Mouse (Mus musculus) hindbrain, embryonic 16.5 days (tissue): ENCODE results near the gene Ankfn1. TPM values are rescaled to one million over a fixed set of nuclear protein-coding genes. Genes with fewer than 3 reads are reported as not detected.

Source experiments
- ATAC-seq: fragments of 200-750 bp; cut with Nextera tagmentation; 2 replicates; pipeline ENCODE4 v1.8.0; 2017; ENCODE audit warnings: moderate TSS enrichment, moderate library complexity
- H3K27ac ChIP-seq: fragments of 300-500 bp; sonication (generic); 2 replicates; pipeline ENCODE4 v1.5.1; 2014; ENCODE audit warnings: low read depth, mild to moderate bottlenecking, control low read depth, low read length, moderate library complexity
- H3K27me3 ChIP-seq: fragments of 300-500 bp; sonication (generic); replicated peaks from 2 replicates; pipeline ENCODE4 v1.6.1; 2014; ENCODE audit warnings: low read length; ENCODE audit not compliant: control insufficient read depth, insufficient read depth
- H3K36me3 ChIP-seq: fragments of 300-500 bp; sonication (generic); 2 replicates; pipeline ENCODE4 v1.6.1; 2014; ENCODE audit warnings: mild to moderate bottlenecking, low read length, moderate library complexity, mixed read lengths; ENCODE audit not compliant: control insufficient read depth, insufficient read depth
- H3K4me1 ChIP-seq: fragments of 300-500 bp; sonication (generic); 2 replicates; pipeline ENCODE4 v1.6.1; 2014; ENCODE audit warnings: low read depth, low read length; ENCODE audit not compliant: control insufficient read depth, insufficient read depth
- H3K4me2 ChIP-seq: fragments of 300-500 bp; sonication (generic); 2 replicates; pipeline ENCODE4 v1.6.1; 2014; ENCODE audit warnings: mild to moderate bottlenecking, low read length, control low read depth, moderate library complexity
- H3K4me3 ChIP-seq: fragments of 300-500 bp; sonication (generic); 2 replicates; pipeline ENCODE4 v1.5.1; 2014; ENCODE audit warnings: mild to moderate bottlenecking, low read length, control low read depth, moderate library complexity
- H3K9ac ChIP-seq: fragments of 300-500 bp; sonication (generic); 2 replicates; pipeline ENCODE4 v1.6.1; 2014; ENCODE audit warnings: low read depth, mild to moderate bottlenecking, control low read depth, low read length, moderate library complexity
- H3K9me3 ChIP-seq: fragments of 300-500 bp; sonication (generic); 2 replicates; pipeline ENCODE4 v1.6.1; 2014; ENCODE audit warnings: mild to moderate bottlenecking, low read length, moderate library complexity; ENCODE audit not compliant: control insufficient read depth
- WGBS: fragments of 180-500 bp; shearing (Covaris S2); extraction: QIAGEN DNeasy Blood & Tissue Kit; methylation state at CpG from one replicate; pipeline ENCODE4 v1.1.7; 2014; 5-methylcytosine and 5-hydroxymethylcytosine counted together
- polyA plus RNA-seq: library from polyadenylated mRNA; unstranded; fragments of >200 nt; fragmentation: Nextera tagmentation; extraction: Ambion mirVana; gene quantifications from 2 replicates; pipeline ENCODE4 v1.2.1, GENCODE M21; 2015

The Ankfn1 gene
- polyA plus RNA-seq, 1 experiment from 2014 or later: 4.3 TPM

DNA sequence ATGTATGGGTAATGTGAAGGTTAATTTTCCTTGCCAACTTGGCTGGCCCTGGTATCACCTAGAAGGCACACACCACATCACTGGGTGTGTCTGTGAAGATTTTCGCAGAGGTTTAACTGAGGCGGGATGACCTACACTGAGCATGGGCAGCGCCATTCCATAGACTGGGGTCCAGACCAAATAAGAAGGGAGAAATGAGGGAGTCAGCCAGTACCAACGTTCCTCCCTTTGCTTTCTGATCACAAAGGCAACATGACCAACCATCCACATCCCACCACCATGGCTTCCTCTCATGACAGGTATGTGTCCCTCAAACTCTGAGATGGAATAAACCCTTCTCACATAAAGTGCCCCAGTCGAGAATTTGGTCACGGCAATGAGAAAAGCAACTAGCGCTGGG, 68.9 kb downstream of the Ankfn1 start:
- H3K36me3 ChIP-seq: no peaks in the 10 kb centered on the region
- H3K9me3 ChIP-seq: no peaks in the 10 kb centered on the region
- no peak overlapping the region for H3K9ac ChIP-seq
- no peak overlapping the region for H3K4me2 ChIP-seq
- WGBS: 94% methylated on average over 7 of the region's 7 CpGs
- H3K27ac ChIP-seq: no peak overlapping the region
- H3K4me1 ChIP-seq: no peaks in the 10 kb centered on the region
- no peaks in the 10 kb centered on the region for H3K27me3 ChIP-seq
- H3K4me3 ChIP-seq: no peak overlapping the region
- no peak for ATAC-seq

DNA sequence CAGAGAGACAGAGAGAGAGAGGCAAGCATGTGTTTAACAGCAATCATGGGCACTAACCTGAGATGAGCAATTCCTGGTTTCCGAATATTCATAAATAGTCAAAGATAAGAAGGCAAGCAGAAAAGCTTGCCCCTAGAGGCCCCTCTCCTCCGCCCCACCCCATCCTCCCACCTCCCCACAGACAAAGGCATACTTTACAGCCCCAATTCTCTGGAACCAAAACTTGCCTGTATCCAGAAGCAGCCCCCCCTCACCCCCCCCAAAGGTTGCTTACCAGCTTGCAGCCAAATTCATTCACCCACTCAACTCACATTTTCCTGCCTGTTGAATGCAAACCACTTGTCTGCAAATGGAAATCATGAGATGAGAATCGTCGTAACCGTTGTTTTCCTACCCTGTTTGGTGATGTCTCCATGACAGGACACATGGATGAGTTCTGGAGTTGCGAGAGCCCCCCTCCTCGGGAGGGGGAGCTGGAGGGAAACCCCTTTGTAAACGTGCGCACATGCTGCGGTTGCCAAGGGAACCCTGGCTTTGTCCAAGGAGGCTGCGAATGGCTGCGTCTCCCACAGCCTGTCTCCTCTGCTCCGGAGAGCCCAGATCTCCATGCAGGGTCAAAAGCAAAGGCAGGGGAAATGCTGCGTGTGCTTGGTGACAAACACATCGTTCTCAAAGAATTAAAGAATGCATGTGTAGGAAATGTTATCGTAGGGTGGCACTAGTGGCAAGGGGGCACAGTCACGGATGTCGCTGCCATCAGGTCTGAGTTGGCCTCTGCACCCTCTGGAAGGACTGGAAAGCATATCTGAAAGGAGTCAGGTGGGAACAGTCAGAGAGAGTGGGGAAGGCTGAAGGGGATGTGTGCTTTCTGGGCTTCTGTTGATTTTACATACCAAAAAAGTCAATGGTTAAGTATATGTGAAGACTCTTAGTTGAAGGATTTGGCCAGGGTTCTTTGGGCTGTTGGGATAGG, 80.7 kb downstream of the Ankfn1 start:
- no peaks in the 10 kb centered on the region for H3K36me3 ChIP-seq
- H3K4me3 ChIP-seq: peak overlapping the region; percentile 29
- peak overlapping the region; percentile 59 for H3K4me2 ChIP-seq
- 19% methylated on average over 18 of the region's 18 CpGs for WGBS
- peak; percentile 88 for ATAC-seq
- peaks cover 5% of the 10 kb centered on the region; the same call in 1 of the 2 replicates for H3K4me1 ChIP-seq
- H3K27me3 ChIP-seq: no peaks in the 10 kb centered on the region
- no peaks in the 10 kb centered on the region for H3K9me3 ChIP-seq
- H3K27ac ChIP-seq: no peak overlapping the region
- no peak overlapping the region for H3K9ac ChIP-seq

DNA sequence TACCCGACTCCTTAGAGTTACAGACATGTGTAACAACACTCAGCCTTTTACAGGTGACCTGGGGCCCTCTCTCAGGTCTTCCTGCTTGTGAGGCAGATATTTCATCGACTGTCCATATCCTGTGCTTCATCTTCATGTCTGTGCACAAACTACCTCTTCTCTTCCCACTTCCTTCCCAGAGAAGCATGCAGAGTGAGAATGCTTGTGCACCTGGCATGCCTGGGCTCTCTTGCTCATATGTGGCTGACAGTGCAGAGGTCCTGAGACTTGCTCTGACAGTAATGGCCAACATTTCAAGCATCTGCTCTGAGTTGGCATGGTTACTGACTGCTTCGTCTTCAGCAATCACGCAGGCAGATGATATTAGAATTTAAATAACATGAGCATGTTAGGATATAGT, 83.8 kb downstream of the Ankfn1 start:
- H3K36me3 ChIP-seq: no peaks in the 10 kb centered on the region
- no peak overlapping the region for H3K4me2 ChIP-seq
- no peak for ATAC-seq
- no peak overlapping the region for H3K9ac ChIP-seq
- no peaks in the 10 kb centered on the region for H3K9me3 ChIP-seq
- H3K27ac ChIP-seq: no peak overlapping the region
- no peak overlapping the region for H3K4me3 ChIP-seq
- no peaks in the 10 kb centered on the region for H3K27me3 ChIP-seq
- 82% methylated on average over 4 of the region's 4 CpGs for WGBS
- peaks cover 5% of the 10 kb centered on the region; the same call in 1 of the 2 replicates for H3K4me1 ChIP-seq

DNA sequence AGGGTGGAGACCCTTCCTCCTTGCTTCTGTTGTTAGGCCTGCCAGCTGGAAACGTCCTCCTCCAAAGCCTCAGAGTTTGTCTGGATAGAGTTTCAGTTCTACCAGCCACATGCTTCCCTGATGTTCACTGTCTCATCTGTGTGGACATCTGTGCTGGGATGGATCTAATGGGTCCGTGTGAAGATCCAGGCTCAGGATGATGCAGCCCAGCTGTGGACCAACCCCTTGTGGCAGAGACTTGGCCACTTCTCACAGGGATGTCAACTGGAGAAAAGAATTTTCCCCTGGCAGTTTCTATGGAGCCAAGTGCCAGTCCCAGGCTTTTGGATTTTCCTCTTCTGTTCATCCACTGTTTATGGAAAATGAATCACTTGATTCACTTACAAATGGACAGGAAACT, 100.5 kb downstream of the Ankfn1 start:
- H3K4me3 ChIP-seq: no peak overlapping the region
- no peak overlapping the region for H3K4me2 ChIP-seq
- 77% methylated on average over 2 of the region's 2 CpGs for WGBS
- H3K9ac ChIP-seq: no peak overlapping the region
- H3K27me3 ChIP-seq: no peaks in the 10 kb centered on the region
- no peaks in the 10 kb centered on the region for H3K9me3 ChIP-seq
- ATAC-seq: no peak
- no peaks in the 10 kb centered on the region for H3K4me1 ChIP-seq
- no peak overlapping the region for H3K27ac ChIP-seq
- H3K36me3 ChIP-seq: no peaks in the 10 kb centered on the region

DNA sequence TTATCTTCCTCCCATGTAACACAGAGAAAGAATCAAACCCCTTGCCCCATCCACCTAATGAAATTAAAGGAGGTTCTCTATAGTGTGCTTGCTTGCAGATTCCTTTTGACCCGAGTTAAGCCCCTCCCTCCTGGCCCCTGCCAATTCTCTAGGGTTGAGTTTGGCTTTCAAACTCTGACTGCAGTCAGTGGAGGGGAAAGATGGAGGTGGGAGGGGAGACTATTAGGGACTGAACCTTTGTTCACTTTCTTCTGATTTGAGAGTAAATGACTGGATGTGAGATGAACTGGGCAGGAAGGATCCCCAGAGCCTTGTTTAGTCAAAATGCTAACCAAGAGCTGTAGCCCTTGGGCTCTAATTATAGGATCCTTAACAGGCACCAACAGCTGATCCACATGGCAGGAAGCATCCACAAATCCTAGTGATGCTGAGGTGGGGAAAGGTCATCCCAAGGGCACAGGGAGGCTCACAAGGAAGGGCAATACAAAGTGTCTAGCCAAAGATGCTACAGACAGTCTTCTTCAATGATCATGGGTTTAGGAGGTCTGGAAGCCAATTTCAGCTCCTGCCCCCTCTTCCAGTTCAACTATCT, 103.4 kb downstream of the Ankfn1 start:
- no peak overlapping the region for H3K9ac ChIP-seq
- no peaks in the 10 kb centered on the region for H3K27me3 ChIP-seq
- no peaks in the 10 kb centered on the region for H3K9me3 ChIP-seq
- H3K4me2 ChIP-seq: no peak overlapping the region
- WGBS: 4% methylated on average over 1 of the region's 1 CpGs
- H3K4me3 ChIP-seq: no peak overlapping the region
- no peaks in the 10 kb centered on the region for H3K36me3 ChIP-seq
- H3K4me1 ChIP-seq: no peaks in the 10 kb centered on the region
- H3K27ac ChIP-seq: no peak overlapping the region
- ATAC-seq: no peak

DNA sequence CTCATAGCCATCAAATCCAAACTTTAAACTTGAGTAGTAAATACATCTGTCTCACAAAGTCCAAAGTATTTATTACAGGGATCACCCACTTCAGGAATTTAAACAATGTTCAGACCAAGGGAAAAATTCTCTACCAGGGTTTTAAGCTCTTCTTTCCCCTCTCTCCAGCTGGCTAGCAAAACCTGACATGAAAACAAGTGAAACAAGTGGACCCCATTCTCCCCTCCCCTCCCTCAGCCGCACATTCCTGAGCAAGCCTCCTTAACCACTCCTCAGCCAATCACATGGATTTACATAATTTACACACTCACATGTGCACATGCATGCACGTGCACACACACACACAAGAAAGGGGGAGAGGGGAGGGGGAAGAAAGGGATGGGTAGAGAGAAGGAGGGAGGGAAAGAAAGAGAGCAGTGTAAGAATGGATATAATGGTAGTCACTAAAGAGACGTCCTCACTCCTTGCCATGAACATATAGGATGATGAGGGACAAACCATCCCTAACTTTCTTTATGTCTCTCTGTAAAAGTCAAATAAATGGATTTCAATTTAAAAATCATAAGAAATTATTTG, 104.9 kb downstream of the Ankfn1 start:
- Histone ChIP-seq H3K27ac (no peak overlapping the region), H3K4me3 (no peak overlapping the region), H3K9ac (no peak overlapping the region), H3K36me3 (no peaks in the 10 kb centered on the region), H3K4me1 (no peaks in the 10 kb centered on the region), H3K4me2 (no peak overlapping the region), H3K9me3 (no peaks in the 10 kb centered on the region), H3K27me3 (no peaks in the 10 kb centered on the region)
- 52% methylated on average over 3 of the region's 3 CpGs for WGBS
- no peak for ATAC-seq

DNA sequence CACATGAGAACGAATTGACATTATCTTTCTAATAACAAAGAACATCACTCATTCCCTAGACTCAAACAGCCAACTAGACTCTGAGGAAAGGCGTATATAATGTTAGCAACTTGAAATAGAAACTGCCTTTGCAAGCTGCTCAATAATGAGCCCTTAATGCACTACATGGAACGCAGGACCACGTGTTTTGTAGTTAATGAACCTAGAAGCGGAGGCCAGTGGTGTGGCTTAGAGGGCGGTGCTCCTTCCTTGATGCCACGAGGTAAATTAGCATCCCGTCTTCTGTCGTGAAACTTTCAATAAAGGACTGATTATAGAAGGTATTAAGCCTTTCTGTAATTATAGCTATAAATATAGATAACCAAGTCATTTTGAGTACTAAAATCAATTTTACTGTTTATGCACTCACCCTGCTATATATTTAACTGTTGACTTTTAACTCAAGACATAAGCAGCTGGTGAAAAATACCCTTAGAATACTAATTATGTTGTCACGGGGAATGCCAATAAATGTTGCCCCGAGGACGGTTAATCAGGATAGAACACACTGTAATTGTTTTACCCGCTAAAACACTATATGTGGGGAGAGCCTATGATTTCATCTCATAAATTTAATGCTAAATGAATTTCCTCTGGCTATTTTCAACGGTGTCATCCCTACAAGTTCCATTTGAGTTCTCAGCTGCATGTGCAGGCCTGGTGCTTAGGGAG, 112.1 kb downstream of the Ankfn1 start:
- Histone ChIP-seq H3K4me3 (no peak overlapping the region), H3K9ac (no peak overlapping the region), H3K4me1 (peaks cover 3% of the 10 kb centered on the region), H3K36me3 (no peaks in the 10 kb centered on the region), H3K4me2 (peak overlapping the region; percentile 21; the same call in 1 of the 2 replicates), H3K27ac (no peak overlapping the region), H3K9me3 (no peaks in the 10 kb centered on the region), H3K27me3 (no peaks in the 10 kb centered on the region)
- WGBS: 49% methylated on average over 14 of the region's 14 CpGs
- ATAC-seq: peak; percentile 50; the same call in 1 of the 2 replicates

DNA sequence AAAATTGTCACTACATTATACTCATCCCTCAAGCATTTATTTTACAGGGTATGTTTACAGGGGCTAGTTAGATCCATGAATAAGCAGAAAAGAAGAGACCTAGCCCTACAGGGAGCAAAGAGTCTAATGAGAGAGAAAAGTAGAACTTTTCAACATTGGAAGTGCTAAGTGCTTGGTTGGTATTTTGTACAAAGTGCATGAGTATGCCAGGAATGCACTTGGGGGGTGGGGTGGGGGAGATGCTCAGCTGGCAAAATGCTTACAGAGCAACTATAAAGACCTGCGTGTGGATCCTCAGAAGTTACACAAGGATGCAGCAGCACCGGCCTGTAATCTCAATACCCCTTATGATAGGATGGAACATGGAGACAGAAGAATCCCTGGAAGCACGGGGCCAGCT, 118.4 kb downstream of the Ankfn1 start:
- 92% methylated on average over 3 of the region's 3 CpGs for WGBS
- 0 out of 2 replicates have a peak, but pooled peaks cover 2% of the 10 kb centered on the region for H3K9me3 ChIP-seq
- H3K4me1 ChIP-seq: no peaks in the 10 kb centered on the region
- ATAC-seq: no peak
- H3K36me3 ChIP-seq: no peaks in the 10 kb centered on the region
- no peaks in the 10 kb centered on the region for H3K27me3 ChIP-seq
- no peak overlapping the region for H3K9ac ChIP-seq
- no peak overlapping the region for H3K4me2 ChIP-seq
- no peak overlapping the region for H3K27ac ChIP-seq
- no peak overlapping the region for H3K4me3 ChIP-seq
